Mouse (Mus musculus) kidney, embryonic 14.5 days (tissue): ENCODE results near the gene Mup11. TPM values are rescaled to one million over a fixed set of nuclear protein-coding genes. Genes with fewer than 3 reads are reported as not detected.
"Not testable (repeated sequence)": the region's sequence is repeated elsewhere in the genome, so short reads cannot be mapped to it uniquely, and the experiment has no call there.

Source experiments
- ATAC-seq: fragments of 200-750 bp; cut with Nextera tagmentation; 2 replicates; pipeline ENCODE4 v1.8.0; 2017; ENCODE audit warnings: moderate number of reproducible peaks, mild to moderate bottlenecking, moderate TSS enrichment, moderate library complexity; ENCODE audit not compliant: low FRiP score, low TSS enrichment
- H3K27ac ChIP-seq: fragments of 300-500 bp; sonication (generic); 2 replicates; pipeline ENCODE4 v1.5.1; 2014; ENCODE audit warnings: low read depth, mild to moderate bottlenecking, low read length, moderate library complexity, mixed read lengths
- H3K27me3 ChIP-seq: fragments of 300-500 bp; sonication (generic); 2 replicates; pipeline ENCODE4 v1.6.1; 2014; ENCODE audit warnings: mild to moderate bottlenecking, low read length; ENCODE audit not compliant: control insufficient read depth, insufficient read depth
- H3K36me3 ChIP-seq: fragments of 300-500 bp; sonication (generic); 2 replicates; pipeline ENCODE4 v1.6.1; 2014; ENCODE audit warnings: low read length, mixed read lengths; ENCODE audit not compliant: control insufficient read depth, insufficient read depth
- H3K4me1 ChIP-seq: fragments of 300-500 bp; sonication (generic); 2 replicates; pipeline ENCODE4 v1.6.1; 2014; ENCODE audit warnings: low read length, mixed read lengths; ENCODE audit not compliant: control insufficient read depth, insufficient read depth
- H3K4me2 ChIP-seq: fragments of 300-500 bp; sonication (generic); replicated peaks from 2 replicates; pipeline ENCODE4 v1.6.1; 2014; ENCODE audit warnings: low read depth, mild to moderate bottlenecking, low read length
- H3K4me3 ChIP-seq: fragments of 300-500 bp; sonication (generic); 2 replicates; pipeline ENCODE4 v1.5.1; 2014; ENCODE audit warnings: mild to moderate bottlenecking, low read length
- H3K9ac ChIP-seq: fragments of 300-500 bp; sonication (generic); 2 replicates; pipeline ENCODE4 v1.6.1; 2014; ENCODE audit warnings: low read depth, mild to moderate bottlenecking, low read length, moderate library complexity
- H3K9me3 ChIP-seq: fragments of 300-500 bp; sonication (generic); 2 replicates; pipeline ENCODE4 v1.6.1; 2016; ENCODE audit warnings: low read length; ENCODE audit not compliant: control insufficient read depth
- WGBS: fragments of 180-500 bp; shearing (Covaris S2); extraction: QIAGEN DNeasy Blood & Tissue Kit; methylation state at CpG from one replicate; pipeline ENCODE4 v1.1.7; 2014; 5-methylcytosine and 5-hydroxymethylcytosine counted together
- polyA plus RNA-seq: library from polyadenylated mRNA; unstranded; fragments of >200 nt; fragmentation: Nextera tagmentation; extraction: Ambion mirVana; gene quantifications from 2 replicates; pipeline ENCODE4 v1.2.1, GENCODE M21; 2014

Mup11 gene
- not detected in 2 replicates for polyA plus RNA-seq

DNA sequence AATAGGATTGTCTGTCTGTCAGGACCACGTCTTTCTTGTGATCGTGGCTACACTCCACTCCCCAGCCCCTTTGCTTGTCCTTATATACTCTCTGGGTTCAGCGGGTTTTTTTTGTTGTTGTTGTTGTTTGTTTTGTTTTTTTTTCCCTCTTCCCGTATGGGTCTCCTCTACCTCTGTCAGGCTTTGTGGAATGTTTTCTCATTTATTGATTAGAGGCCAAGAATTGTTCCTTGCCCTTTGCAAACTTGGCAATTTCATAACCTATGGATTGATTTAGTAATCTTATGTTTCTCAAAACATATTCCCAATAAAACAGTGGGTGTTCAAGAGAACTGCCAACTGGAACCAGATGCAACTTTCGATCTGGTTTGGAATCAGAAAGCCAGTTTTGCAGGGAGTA is at the start of gene Mup11:
Gene Mup11, minus strand, starts transcription at position 101 of the 400 bp plus-strand sequence.
- H3K27ac ChIP-seq, H3K9me3 ChIP-seq, H3K4me3 ChIP-seq, H3K27me3 ChIP-seq, H3K9ac ChIP-seq, ATAC-seq, H3K36me3 ChIP-seq, H3K4me1 ChIP-seq, H3K4me2 ChIP-seq: not testable (repeated sequence)
- WGBS = 91% methylated on average over 3 of the region's 5 CpGs

Other genes starting within 250 kb of the Mup11 start
- not detected in 2 replicates for gene Mup9, start 240.5 kb downstream of the Mup11 start, polyA plus RNA-seq
- not detected in 2 replicates for gene Mup1, start 160.5 kb downstream of the Mup11 start, polyA plus RNA-seq
- not detected in 2 replicates for gene Mup10, start 80.2 kb downstream of the Mup11 start, polyA plus RNA-seq
- not detected in 2 replicates for gene Mup12, start 78.9 kb upstream of the Mup11 start, polyA plus RNA-seq
- gene Mup22, start 159.1 kb upstream of the Mup11 start, polyA plus RNA-seq = not detected in 2 replicates